Mouse (Mus musculus) cerebellum, adult 18-20 months (tissue): ENCODE measurements at regions not wholly inside any gene's neighbourhood (a gene's known extent, or its start where the extent isn't known, plus 50 kb on each side); places are given as distances from the start of the nearest gene placed in this dataset.

Experiments used
- DNase-seq, 2 experiments: peaks; one replicate each; pipeline ENCODE4 v3.0.0; 2021

DNA sequence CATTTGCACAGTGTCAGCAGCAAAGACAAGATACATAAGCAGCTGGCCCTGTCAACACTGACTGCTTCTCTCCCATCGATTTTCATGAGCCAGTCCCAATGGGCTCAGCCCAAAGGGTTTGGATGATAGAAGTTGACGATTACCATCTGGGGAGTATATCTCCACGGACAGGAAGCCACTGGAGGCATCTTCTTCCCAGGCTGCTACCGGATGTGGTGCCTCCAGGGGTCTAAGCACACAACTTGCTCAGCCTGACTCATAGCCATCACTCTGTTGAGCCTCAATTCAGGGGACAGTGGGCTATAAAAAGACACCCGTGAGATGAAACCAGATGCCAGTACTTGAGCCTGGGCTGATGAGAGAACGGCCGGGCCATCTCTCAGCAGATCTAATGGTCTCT, 71.1 kb upstream of the Hif1a start:
- no peak for DNase-seq

DNA sequence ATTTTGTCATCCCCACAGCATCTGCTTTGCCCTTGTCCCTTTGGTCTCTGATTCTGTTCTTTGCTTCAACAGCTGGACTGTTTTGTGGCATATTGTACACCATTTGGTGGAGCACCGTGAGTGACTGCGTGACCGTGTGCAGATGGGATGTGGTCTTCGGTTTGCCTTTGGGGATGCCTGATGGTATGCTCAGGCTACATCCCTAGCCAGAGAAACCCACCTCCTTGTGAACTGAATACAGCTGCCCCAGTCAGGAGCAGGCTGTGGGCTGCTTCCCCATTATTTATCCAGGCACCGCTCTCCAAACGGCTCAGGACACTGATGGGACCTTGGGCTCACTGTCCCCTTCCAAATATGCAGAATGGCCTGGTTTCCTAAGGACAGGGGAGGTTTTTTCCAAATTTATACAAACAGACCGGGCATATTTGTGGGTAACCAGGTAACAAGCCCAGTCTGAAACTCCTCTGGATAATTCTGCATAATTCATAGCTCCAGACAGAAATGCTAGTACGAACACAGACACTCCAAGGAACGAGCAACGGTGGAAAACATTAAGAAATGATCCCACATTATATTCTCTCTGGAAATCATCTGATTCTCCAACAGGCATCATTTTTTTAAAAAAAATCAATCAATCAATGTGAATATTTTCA, 70.5 kb upstream of the Hif1a start:
- DNase-seq: no peak

DNA sequence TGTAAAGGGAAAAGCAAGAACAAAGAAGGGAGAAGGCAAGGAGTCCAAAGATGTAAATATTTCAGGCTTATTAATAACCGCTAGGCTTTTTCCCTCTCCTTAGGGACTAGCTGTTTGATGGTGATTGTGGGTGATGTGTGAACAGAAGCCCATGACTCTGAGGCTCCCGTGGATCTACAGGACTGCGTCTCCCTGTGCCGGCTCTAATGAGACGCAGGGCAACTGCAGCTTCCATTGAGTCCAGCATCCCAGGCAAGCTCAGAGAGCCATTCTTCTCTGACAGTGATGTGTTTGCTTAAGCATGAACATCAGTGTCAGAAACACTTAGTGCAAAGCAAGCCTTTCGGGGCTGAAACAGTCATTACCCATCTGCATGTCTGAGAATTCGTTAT, 70.0 kb upstream of the Hif1a start:
- DNase-seq: no peak

DNA sequence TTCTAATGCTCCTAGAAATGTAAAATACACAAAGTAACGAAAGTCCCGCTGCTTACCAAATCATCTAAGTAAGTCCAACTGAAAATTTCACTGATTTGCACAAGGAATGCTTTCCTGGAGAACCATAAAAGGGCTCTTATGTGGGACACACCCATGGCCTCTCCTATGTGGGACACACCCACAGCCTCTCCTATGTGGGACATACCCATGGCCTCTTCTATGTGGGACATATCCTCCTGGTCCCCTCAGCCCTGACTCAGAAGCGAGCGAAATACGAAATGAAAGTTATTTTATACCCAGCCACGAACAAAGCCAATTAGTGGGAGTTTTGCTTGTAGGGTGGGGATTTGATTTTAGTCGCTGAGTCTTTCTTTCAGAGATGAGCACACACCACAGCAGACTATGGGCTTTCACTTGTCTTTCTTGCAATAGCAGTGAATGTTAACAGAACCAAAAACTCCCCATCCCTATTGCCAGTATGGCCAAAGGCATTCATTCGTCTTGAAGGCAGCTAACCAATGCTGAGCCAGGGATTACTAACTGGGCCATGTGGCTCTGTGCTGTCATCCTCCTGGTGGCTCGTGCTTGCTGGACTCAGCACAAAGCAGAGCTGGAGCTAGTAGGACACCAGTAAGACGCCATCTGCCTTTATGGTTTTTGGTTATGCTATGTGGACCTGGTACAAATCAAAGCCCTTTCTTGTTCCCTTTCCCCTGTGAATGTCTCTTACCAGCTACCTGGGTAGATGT, 69.4 kb upstream of the Hif1a start:
- DNase-seq: peak; percentile 20 to 26

DNA sequence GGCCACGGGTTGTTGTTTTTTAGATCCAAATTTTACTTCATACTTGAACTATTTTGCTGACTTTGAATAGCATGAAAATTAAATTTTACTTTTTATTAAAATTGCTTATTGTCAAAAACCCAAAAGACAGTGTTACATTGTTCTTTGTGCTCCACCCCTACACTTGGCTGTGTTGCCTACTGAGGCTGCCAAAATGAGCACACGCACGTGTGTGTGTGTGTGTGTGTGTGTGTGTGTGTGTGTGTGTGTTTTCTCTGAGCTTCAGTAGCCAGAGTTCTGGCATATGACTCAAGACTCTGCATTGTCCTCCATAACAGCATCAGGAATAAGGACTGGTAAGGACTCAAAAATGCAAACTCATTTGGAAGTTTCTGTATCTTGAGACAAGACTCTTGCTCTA, 68.4 kb upstream of the Hif1a start:
- DNase-seq: no peak

DNA sequence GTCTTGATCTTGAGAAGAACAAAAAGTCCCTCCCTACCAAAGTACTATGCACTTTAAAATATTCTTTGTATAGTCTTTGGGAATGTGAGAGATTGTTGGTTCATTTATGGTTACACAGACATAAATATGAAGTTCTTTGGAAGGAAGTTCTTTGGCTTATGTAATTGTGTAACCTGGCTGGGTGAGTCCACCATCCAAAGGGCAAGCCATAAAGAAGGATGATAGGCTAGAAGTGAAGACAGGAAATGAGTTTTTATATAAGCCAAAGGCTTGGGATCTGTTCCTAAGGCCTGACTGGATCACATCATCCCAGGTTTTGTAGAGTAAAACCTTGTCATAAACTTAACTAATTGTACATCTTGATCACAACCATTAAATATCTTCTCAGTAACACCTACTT, 65.0 kb upstream of the Hif1a start:
- DNase-seq: no peak

DNA sequence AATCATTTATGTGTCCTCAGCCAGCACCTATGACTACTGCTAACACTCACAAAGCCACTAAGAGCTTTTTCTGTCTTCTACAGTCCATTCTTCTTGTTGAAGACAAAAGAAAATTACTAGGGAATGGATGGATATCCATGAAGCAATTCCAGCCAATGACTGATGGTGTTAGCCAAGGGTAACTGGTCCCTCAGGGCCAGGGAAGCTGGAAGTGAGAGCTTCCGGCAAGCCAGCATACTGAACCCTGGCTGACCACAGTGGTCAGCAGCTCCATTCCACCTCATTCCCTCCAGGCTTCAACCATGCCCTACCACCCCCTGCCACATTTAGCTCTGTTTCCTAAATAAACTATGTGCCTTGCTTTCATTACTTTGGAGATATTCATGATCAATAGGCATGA, 64.1 kb upstream of the Hif1a start:
- no peak for DNase-seq

DNA sequence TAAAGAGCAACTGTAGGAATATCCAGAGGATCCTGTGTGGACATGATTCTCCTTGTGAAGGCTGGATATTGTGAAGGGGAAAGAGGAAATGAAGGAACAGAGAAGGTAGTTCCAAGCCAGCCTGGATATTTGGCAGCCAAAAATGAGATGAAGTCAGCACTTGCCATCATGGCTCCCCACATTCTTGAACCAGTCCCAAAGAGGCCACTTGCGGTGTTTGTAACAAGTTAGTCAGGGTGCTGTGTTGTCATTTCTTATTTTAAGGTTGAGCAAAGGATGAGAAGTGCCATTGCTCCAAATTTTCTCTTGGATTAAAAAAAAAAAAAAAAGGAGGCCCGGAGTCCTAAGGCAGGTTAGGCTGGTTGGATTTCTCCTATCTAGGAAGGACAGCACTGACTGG, 63.3 kb upstream of the Hif1a start:
- DNase-seq: no peak

DNA sequence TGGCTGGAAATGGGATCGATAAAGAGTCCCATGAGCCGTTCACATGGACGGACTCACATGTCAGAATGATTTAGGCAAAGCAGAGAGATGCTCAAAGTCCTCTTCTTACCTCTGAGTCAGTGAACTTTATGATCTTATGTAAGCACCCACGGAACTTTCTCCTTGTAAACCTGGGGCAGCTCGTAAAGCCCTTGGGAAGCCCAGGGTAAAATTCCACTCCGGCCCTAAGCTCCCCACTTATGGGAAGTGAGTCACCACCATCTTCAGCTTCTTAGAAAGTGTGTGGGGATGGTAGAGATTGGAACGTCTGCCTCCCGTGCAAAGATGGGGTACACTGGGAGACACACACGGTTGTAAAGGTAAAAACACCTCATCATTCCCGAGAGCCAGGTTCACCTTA, 62.8 kb upstream of the Hif1a start:
- DNase-seq: no peak

DNA sequence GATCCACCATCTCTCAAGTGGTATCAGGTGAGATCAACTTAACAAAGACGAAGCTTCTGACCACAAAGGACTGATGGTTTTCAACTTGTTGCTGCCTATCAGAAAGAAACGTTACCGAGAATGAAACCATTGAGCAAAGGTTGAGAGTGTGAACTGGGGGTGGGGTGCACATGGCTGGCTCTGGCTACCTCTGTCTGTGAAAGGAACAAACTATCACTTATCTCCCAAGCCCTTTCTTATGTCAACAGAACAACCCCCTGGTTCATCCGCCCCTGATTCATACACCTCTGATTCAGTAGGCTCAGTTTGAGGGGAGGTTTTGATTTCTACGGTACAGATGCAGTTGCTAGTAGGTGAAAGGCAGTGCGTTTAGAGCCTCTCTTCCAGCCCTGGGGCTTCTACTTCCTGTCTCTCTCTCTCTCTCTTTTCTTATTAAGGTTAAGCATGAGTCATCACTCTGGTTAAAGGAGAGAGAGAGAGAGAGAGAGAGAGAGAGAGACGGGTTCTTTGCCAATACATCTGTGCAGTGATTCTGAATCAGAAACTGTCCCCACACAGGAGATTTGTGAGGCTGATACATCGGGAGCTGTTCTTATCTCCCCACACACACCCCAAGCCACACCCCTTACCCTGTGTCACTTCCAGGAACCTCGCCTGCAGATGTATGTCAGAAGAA, 59.0 kb upstream of the Hif1a start:
- DNase-seq: no peak

DNA sequence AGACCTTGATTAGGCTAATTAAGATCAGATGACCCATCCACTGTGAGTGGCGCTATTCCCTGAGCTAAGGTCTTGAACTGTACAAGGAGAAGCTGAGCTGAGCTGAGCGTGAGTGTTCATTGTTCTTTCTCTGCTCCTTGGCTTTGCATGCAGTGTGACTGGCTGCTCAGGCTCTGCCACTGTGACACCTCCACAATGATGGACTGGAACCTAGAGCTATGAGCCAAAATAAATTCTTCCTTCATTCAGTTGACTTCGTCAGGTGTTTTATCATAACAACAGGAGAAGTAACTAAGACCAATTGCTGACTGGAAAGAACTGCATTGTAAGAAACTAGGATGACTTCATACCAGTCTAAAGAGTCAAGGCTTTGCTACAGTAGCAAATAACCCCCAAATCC, 56.4 kb upstream of the Hif1a start:
- DNase-seq: no peak

DNA sequence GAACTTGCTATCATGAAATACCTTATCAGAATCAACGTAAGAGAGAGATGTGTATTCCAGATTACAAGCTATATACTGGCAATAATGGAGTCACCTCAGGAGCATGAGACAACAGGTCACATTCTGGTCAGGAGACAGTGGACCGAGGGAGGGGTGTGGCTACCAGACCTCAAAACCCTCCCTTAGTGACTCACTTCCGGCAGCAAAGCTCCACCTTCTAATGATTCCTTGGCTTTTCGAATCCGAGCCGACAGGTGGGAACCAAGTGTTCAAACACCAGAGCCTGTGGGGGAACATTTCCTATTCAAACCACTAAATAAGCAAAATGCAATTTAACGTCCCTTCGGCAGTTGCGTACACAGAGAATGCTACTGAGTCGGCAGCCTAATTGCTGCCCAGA, 54.5 kb upstream of the Hif1a start:
- no peak for DNase-seq

DNA sequence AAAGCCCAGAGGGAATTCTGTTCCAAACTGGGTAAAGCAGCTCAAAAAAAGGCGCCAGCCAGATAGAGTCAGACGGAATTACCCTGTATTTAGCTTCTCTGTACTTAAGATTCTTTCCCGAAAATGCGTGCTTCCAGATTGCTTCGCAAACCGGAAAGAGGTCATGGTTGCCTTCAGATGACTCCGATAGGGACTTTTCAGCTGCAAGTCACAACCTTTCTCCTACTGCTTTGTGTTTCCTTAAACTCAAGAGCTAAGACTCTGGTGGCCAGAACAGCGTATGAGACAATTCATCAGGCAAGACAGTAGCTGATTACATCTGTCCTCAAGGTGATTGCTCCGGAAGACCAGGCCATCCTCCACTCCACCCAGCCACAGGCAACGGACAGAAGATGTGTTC, 53.8 kb upstream of the Hif1a start:
- no peak for DNase-seq

DNA sequence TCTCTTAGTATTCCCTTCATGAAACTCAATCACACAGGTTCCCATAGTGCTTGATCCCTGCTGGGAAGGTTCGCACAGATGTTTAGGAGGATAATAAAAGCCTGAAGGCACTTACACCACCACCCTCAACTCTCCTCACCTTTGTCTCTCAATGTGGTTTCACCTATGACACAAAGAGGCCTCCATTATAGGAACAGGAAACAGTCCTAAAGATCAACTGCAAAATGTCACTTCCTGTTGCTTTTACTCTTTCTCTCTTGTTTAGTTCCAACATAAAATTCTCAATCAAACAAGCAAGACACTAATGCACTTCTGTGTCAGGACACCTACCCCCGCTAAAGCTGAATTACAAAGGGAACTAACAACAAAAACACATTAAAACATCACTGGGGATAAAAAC, 50.3 kb upstream of the Hif1a start:
- no peak for DNase-seq
